Mouse (Mus musculus) liver, postnatal 0 days (tissue): ENCODE results near the gene Capn6.

Source experiments
- CTCF ChIP-seq: sonication (generic); IDR thresholded peaks from 2 replicates; pipeline ENCODE4 v1.5.1; 2016; ENCODE audit warnings: antibody characterized with exemption, low read depth
- EP300 ChIP-seq: IDR thresholded peaks from 2 replicates; pipeline ENCODE4 v1.6.1; 2016; ENCODE audit warnings: antibody characterized with exemption, low read depth, mild to moderate bottlenecking

DNA sequence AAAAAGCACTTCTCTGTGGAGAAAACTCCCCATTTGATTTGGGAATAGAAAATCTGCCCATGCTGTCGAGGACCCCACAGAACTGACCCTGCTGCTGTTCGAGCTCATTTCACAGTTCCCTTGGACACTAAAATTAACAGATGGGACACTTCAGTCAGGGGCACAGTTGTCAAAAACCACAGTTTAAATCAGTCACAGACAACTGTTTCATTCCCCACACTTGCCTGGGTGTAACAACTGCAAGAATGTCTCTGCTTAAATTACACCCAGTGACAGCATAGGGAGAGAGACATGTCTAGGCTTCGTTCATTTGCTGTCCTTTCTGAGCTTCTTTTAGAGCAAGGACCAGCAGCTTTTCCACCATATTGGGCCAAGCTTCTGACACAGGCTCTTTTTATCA, 19.4 kb upstream of the Capn6 start:
- TF ChIP-seq CTCF (no peak), EP300 (no peak)
